Mouse (Mus musculus) stomach, embryonic 16.5 days (tissue): Measurements from ENCODE around the gene Vmn1r135. TPM values are rescaled to one million over a fixed set of nuclear protein-coding genes. Genes with fewer than 3 reads are reported as not detected.
"Not testable (repeated sequence)": the region's sequence is repeated elsewhere in the genome, so short reads cannot be mapped to it uniquely, and the experiment has no call there.

Experiments
- ATAC-seq: fragments of 200-750 bp; cut with Nextera tagmentation; 2 replicates; pipeline ENCODE4 v1.8.0; 2017; ENCODE audit warnings: moderate number of reproducible peaks, moderate TSS enrichment; ENCODE audit not compliant: insufficient read depth, low FRiP score
- H3K27ac ChIP-seq: fragments of 300-500 bp; sonication (generic); 2 replicates; pipeline ENCODE4 v1.5.1; 2014; ENCODE audit warnings: low read length
- H3K27me3 ChIP-seq: fragments of 300-500 bp; sonication (generic); 2 replicates; pipeline ENCODE4 v1.6.1; 2014; ENCODE audit warnings: low read length, control low read depth, mixed read lengths; ENCODE audit not compliant: control insufficient read depth, insufficient read depth
- H3K36me3 ChIP-seq: fragments of 300-500 bp; sonication (generic); 2 replicates; pipeline ENCODE4 v1.6.1; 2014; ENCODE audit warnings: low read length; ENCODE audit not compliant: control insufficient read depth, insufficient read depth
- H3K4me1 ChIP-seq: fragments of 300-500 bp; sonication (generic); 2 replicates; pipeline ENCODE4 v1.6.1; 2014; ENCODE audit warnings: low read length, control low read depth, mixed read lengths; ENCODE audit not compliant: control insufficient read depth, insufficient read depth
- H3K4me2 ChIP-seq: fragments of 300-500 bp; sonication (generic); 2 replicates; pipeline ENCODE4 v1.6.1; 2014; ENCODE audit warnings: low read depth, low read length, mixed read lengths
- H3K4me3 ChIP-seq: fragments of 300-500 bp; sonication (generic); replicated peaks from 2 replicates; pipeline ENCODE4 v1.5.1; 2014; ENCODE audit warnings: mild to moderate bottlenecking, low read length
- H3K9ac ChIP-seq: fragments of 300-500 bp; sonication (generic); 2 replicates; pipeline ENCODE4 v1.6.1; 2014; ENCODE audit warnings: low read length
- H3K9me3 ChIP-seq: fragments of 300-500 bp; sonication (generic); replicated peaks from 2 replicates; pipeline ENCODE4 v1.6.1; 2016; ENCODE audit warnings: low read length, control low read depth; ENCODE audit not compliant: control insufficient read depth
- whole genome bisulfite sequencing: fragments of 180-500 bp; shearing (Covaris S2); extraction: QIAGEN DNeasy Blood & Tissue Kit; methylation state at CpG from one replicate; pipeline ENCODE4 v1.1.7; 2014; 5-methylcytosine and 5-hydroxymethylcytosine counted together
- polyA plus RNA-seq: library from polyadenylated mRNA; unstranded; fragments of >200 nt; fragmentation: Nextera tagmentation; extraction: Ambion mirVana; gene quantifications from 2 replicates; pipeline ENCODE4 v1.2.1, GENCODE M21; 2015

Vmn1r135 gene
- polyA plus RNA-seq, result not detected in 2 replicates

- not testable (repeated sequence) for H3K4me3 ChIP-seq
Observed at GRCm38 (mm10) chr7:21832051-21832450, at the start of gene Vmn1r135. Vmn1r135 (plus strand) TSS chr7:21832351.

GRCm38 (mm10) chr7:21796628-21797027 lies 35.5 kb upstream of the Vmn1r135 start, which contains the start of gene Gm4177:
Gm4177 (minus strand) TSS chr7:21796728.
- not testable (repeated sequence) for H3K4me2 ChIP-seq, H3K27ac ChIP-seq, H3K27me3 ChIP-seq, H3K9ac ChIP-seq, ATAC-seq, H3K9me3 ChIP-seq, H3K36me3 ChIP-seq, H3K4me3 ChIP-seq, H3K4me1 ChIP-seq
- no CpG with 5 or more reads among the region's 3 CpGs for WGBS

More at GRCm38 (mm10) chr7:21832051-21832450, at the start of gene Vmn1r135:
- H3K36me3 ChIP-seq, ATAC-seq, H3K9me3 ChIP-seq, H3K4me2 ChIP-seq, H3K4me1 ChIP-seq, H3K27me3 ChIP-seq, H3K9ac ChIP-seq, H3K27ac ChIP-seq: not testable (repeated sequence)
- WGBS, result no CpG with 5 or more reads among the region's 1 CpGs

- WGBS, result no CpG with 5 or more reads among the region's 1 CpGs
- not testable (repeated sequence) for H3K27ac ChIP-seq, ATAC-seq, H3K27me3 ChIP-seq, H3K36me3 ChIP-seq, H3K9ac ChIP-seq, H3K4me1 ChIP-seq, H3K4me2 ChIP-seq, H3K9me3 ChIP-seq, H3K4me3 ChIP-seq
Observed at GRCm38 (mm10) chr7:21844167-21844566, 12.0 kb downstream of the Vmn1r135 start, which contains the start of gene Gm5725. Gm5725 (minus strand) TSS chr7:21844267.

Other genes starting within 250 kb of the Vmn1r135 start
- gene Vmn1r132, start 218.3 kb upstream of the Vmn1r135 start, polyA plus RNA-seq, result not detected in 2 replicates
- not detected in 2 replicates for gene Gm4175, start 70.9 kb upstream of the Vmn1r135 start, polyA plus RNA-seq
- not detected in 2 replicates for gene Gm4177, start 35.6 kb upstream of the Vmn1r135 start, polyA plus RNA-seq
- not detected in 2 replicates for gene Gm5725, start 11.9 kb downstream of the Vmn1r135 start, polyA plus RNA-seq
- not detected in 2 replicates for gene Gm5891, start 88.9 kb downstream of the Vmn1r135 start, polyA plus RNA-seq
- not detected in 2 replicates for gene Vmn1r137, start 162.2 kb downstream of the Vmn1r135 start, polyA plus RNA-seq
- not detected in 2 replicates for gene Vmn1r138, start 196.5 kb downstream of the Vmn1r135 start, polyA plus RNA-seq
- not detected in 2 replicates for gene Gm6176, start 224.0 kb downstream of the Vmn1r135 start, polyA plus RNA-seq
- not detected in 2 replicates for gene Vmn1r139, start 236.7 kb downstream of the Vmn1r135 start, polyA plus RNA-seq